Mouse (Mus musculus) cerebellum, adult 9-11 months (tissue): Measurements from ENCODE around the gene Evx1.
"Not testable (repeated sequence)": the region's sequence is repeated elsewhere in the genome, so short reads cannot be mapped to it uniquely, and the experiment has no call there.

Experiments
- DNase-seq: peaks from one replicate; pipeline ENCODE4 v3.0.0; 2022

Evx1 gene

GRCm38 (mm10) chr6:52321826-52322315 is 8.6 kb downstream of the Evx1 start:
- DNase-seq, result no peak

DNA sequence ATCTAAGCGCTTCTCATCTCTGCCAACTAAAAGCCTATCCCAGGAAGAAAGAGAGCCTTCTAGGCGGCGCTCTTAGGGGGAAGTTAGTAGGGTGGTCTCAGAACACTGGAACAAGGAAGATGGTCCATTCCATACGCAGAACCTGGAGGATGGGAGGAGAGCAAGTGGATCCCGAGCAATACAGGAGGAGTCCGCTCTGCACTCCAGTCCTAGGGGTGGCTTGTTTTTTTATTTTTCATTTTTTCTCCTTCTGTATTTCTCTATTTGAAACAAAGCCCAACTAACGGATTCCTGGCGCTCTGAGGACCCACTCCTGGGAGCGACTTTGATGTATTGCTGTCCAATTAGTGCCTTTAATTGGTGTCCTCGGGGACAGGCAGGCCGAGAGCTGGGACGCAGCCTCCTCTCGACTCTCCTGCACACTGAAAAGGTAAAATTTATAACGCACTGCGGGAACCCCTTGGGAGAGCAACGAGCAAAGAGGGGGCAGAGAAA is 9.5 kb downstream of the Evx1 start:
- DNase-seq, result no peak

GRCm38 (mm10) chr6:52323292-52323691 is 10.0 kb downstream of the Evx1 start:
- no peak for DNase-seq

DNA sequence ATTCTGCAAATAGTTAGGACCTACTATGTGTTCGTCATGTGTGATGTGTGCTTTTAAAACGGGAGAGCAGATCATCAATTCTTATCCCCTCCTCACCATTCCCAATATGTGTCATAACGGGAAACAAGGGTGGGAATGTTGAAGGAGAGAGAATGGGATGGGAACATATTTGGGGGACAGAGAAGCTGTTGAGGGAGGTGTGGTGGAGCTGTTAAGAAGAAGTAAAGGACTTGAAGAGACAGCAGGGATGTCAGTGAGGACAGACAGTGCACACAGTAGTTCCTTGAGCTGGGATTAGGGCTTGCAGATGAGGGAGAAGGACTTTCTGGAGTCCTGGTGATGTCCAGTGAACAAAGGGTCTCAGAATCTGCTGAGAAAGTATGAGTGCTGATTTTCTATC is 10.8 kb downstream of the Evx1 start:
- no peak for DNase-seq

GRCm38 (mm10) chr6:52346816-52347215 is 33.5 kb downstream of the Evx1 start:
- not testable (repeated sequence) for DNase-seq

GRCm38 (mm10) chr6:52366021-52366420 is 52.7 kb downstream of the Evx1 start:
- no peak for DNase-seq

DNA sequence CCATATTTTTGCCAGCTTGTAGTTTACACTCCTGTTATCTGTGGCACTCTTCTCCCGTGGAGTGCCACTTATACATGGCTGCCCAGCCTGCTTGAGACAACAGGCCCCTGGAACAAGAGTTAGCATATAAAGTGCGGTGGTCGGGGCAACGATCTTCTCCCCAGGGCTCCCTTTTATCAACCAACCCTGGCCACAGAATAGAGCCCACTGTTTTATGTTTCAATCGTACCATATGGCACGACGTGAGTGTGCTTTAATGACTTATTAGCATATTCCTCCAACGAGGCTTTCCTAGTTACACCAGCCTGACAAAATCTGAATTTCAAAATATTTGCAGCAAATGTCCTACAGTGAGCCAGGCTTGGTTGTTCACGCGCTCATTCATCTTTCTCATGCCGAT is 53.2 kb downstream of the Evx1 start:
- no peak for DNase-seq

DNA sequence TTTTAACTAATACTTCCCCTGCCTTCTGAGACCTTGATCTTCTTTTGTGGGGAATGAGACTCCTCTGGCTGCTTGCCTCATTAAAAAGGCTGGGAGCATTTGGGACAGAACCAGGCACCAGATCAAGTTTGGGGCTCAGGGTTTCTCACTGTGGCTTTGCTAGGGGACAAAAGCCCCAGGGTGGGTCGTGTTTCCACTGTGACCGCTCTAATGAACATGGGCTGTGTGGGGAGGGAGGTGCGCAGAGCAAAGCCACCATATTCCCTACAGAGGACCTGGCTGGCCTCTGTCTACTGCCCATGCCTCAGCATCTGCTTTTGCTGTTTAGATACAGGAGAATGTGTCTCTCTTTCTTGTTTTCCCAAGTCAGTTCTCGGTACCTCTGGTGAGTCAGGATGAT is 53.8 kb downstream of the Evx1 start:
- DNase-seq, result no peak
